Mouse (Mus musculus) layer of hippocampus, adult 18-20 months (tissue): ENCODE measurements at regions not wholly inside any gene's neighbourhood (a gene's known extent, or its start where the extent isn't known, plus 50 kb on each side); places are given as distances from the start of the nearest gene placed in this dataset.
"Not testable (repeated sequence)": the region's sequence is repeated elsewhere in the genome, so short reads cannot be mapped to it uniquely, and the experiment has no call there.

ENCODE experiments used
- DNase-seq, 2 experiments: peaks; one replicate each; pipeline ENCODE4 v3.0.0; 2022; ENCODE audit warnings: low spot score in 2 of 2

GRCm38 (mm10) chr6:109814990-109815389 is 830.4 kb upstream of the Grm7 start:
- no peak for DNase-seq

DNA sequence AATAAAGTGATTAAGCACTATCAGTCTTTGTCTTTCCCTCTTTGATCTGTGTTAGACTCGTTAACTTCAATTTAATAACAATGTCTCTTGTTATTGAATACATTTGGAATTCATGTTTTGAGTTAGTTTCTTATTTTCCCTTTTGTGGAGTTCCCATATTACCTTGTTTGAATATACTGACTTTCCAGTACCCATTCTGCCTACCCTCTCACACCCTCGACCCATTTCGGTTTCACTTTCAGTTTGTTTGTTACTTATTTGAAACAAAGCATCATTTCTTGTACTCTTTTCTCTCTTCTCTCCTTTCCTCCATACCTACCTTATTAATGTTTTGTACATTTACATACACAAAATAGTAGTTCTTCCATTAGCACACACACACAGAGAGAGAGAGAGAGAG is 797.1 kb upstream of the Grm7 start:
- DNase-seq: no peak

GRCm38 (mm10) chr6:109855806-109856205 is 789.6 kb upstream of the Grm7 start:
- peak in 1 of 2 experiments; percentile 2 for DNase-seq

DNA sequence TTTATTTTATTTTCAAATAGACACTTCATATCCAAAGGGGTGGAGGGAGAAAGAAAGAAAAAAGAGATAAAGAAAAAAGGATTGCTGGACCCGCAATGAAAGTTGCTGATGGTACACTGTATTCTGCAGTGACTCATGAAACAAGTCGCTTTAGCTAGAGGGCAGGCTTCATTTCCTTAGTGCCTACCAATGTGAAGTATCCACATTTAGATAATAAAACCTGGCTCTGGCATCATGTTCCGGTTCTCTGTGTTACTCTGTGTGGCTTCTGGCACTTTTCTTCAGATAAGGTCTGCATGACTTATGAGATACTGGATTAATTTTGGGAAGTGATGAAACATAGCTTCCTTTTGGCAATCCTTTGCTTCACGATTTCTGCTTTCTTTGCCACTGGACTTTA is 782.0 kb upstream of the Grm7 start:
- DNase-seq: no peak

DNA sequence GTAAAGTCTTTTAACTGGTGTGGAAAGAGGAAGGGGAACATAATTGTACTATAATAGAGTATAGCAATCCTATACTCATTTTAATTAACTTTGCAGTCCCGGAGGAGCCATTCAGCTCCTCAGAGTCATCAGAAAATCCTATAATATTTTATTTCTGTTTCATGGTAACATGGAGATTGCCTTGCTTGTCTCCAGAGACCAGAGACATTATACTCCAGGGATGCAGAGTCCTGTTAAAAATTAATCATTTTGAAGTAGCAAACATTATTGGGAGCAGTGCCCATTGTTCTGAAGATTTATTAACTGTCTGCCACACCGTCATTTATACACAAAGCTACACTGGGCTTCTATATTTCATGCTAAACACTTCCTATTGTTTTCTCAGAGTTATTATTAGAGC is 771.2 kb upstream of the Grm7 start:
- no peak for DNase-seq

DNA sequence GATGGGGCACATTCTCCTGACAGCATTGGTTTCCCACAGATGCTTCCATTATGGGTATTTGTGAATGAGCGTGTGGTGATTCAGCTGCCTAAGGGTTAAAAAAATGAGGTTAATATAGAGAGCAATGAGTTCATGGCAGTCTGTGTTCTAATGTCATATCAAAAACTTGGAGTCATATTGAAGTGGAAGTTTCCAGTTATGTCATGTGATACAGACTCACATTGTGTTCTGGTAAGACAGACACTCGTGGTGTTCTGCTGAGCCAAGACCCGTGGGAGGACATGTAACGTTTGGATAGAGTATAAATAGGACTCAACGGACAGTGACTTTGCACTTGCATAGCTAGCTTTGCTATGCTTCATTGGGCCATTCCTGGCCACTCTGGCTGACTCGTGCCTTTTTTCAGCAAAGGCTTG is 770.7 kb upstream of the Grm7 start:
- DNase-seq: peak in 1 of 2 experiments; percentile 15

DNA sequence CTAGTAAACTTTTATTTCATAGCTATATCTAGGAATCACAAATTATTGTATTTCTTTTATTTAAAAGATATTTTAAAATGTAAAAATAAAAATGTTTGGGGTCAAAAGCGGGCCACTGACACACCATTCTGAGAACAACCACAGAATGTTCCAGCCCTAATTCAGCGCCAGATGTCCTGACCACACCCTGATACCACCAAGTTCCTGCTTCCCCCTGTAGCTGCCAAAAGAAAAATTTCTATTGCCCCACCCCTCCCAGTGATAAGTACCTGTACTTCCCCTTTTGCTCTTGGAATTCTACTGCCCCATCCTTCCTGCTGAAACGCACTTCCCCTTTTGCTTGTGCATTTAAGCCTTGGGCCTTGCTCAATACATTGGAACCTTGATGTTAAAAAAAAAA is 769.8 kb upstream of the Grm7 start:
- not testable (repeated sequence) for DNase-seq

DNA sequence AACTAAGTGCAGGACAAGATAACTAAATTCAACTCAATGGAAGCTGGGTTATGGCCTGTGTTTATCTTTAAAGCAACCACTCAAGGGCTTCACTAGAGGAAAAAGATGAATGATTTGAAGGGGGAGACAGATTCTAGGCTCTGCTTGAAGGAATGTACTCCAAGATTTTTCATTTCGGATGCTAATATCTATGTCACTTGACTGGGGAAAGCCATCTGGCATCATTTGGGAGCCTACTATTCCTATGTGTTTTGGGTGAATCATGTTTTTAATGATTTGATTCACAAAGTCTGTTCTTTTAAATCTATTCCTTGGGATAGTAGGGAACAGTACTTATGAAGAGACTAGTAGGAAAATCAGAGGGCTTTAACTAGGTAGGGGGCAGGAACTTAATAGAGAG is 766.2 kb upstream of the Grm7 start:
- peak in 1 of 2 experiments; percentile 58 for DNase-seq

GRCm38 (mm10) chr6:109923780-109924179 is 721.6 kb upstream of the Grm7 start:
- no peak for DNase-seq

DNA sequence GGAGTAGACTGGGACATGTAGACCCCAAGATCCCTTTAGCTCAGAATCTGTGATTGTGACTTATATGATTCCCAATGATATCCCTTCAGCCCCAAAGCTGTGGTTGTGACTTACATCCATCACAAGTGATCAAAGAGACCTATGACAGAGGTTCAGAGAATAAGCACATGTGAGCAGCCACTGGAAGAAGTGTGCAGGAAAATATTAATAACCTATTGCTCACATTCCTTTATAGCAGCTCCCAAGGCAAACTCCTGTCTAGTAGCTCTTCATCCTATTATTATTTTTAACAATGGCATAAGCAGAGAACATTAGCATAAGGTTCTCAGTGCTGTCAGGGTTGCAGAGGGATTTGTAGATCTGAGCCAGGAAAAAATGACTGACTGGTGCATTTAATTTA is 696.9 kb upstream of the Grm7 start:
- peak in 1 of 2 experiments; percentile 23 for DNase-seq

DNA sequence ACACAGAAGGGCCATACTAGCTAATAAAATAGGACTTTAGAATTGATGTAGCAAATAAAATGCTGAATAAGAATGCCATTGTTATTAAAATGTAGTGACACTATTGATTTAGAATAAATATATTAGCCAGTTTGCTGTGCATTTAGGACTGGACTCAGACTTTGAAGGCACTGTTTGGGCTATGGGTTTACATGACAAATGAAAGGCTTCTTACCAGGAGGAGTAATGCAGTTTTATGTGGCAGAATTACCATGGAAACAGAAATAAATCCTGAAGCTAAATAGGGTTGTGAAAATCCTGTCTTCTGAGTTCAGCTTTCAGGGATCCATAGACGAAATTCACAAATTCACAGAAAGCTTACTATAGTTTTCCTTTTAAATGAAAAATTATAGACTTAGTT is 696.5 kb upstream of the Grm7 start:
- no peak for DNase-seq

GRCm38 (mm10) chr6:109957901-109958300 is 687.5 kb upstream of the Grm7 start:
- DNase-seq: not testable (repeated sequence)
